Mouse (Mus musculus) embryonic facial prominence, embryonic 13.5 days (tissue): ENCODE results near the gene Aurkaip1. TPM values are rescaled to one million over a fixed set of nuclear protein-coding genes. Genes with fewer than 3 reads are reported as not detected.

Experiments
- ATAC-seq: fragments of 200-750 bp; cut with Nextera tagmentation; 2 replicates; pipeline ENCODE4 v1.8.0; 2017; ENCODE audit warnings: low read depth; ENCODE audit not compliant: insufficient number of reproducible peaks, insufficient read depth, low FRiP score, low TSS enrichment
- H3K27ac ChIP-seq: fragments of 300-500 bp; sonication (generic); 2 replicates; pipeline ENCODE4 v1.5.1; 2015; ENCODE audit warnings: moderate library complexity, mild to moderate bottlenecking, inconsistent platforms
- H3K27me3 ChIP-seq: fragments of 300-500 bp; sonication (generic); 2 replicates; pipeline ENCODE4 v1.6.1; 2015; ENCODE audit warnings: mild to moderate bottlenecking, inconsistent platforms
- H3K36me3 ChIP-seq: fragments of 300-500 bp; sonication (generic); 2 replicates; pipeline ENCODE4 v1.6.1; 2015; ENCODE audit warnings: mild to moderate bottlenecking, inconsistent platforms
- H3K4me1 ChIP-seq: fragments of 300-500 bp; sonication (generic); 2 replicates; pipeline ENCODE4 v1.6.1; 2015; ENCODE audit warnings: inconsistent platforms
- H3K4me2 ChIP-seq: fragments of 300-500 bp; sonication (generic); 2 replicates; pipeline ENCODE4 v1.6.1; 2015; ENCODE audit warnings: moderate library complexity, mild to moderate bottlenecking, inconsistent platforms
- H3K4me3 ChIP-seq: fragments of 300-500 bp; sonication (generic); 2 replicates; pipeline ENCODE4 v1.5.1; 2015; ENCODE audit warnings: mild to moderate bottlenecking, inconsistent platforms
- H3K9ac ChIP-seq: fragments of 300-500 bp; sonication (generic); 2 replicates; pipeline ENCODE4 v1.6.1; 2015; ENCODE audit warnings: mild to moderate bottlenecking, inconsistent platforms
- H3K9me3 ChIP-seq: fragments of 300-500 bp; sonication (generic); 2 replicates; pipeline ENCODE4 v1.6.1; 2016; ENCODE audit warnings: inconsistent platforms
- WGBS: fragments of 180-500 bp; shearing (Covaris S2); methylation state at CpG from one replicate; pipeline ENCODE4 v1.1.7; 2015; ENCODE audit warnings: mixed read lengths; 5-methylcytosine and 5-hydroxymethylcytosine counted together
- microRNA-seq: library from miRNA; unstranded; fragments of <30 nt; microRNA quantifications from one replicate; pipeline ENCODE4, GENCODE M21; 2016
- polyA plus RNA-seq: library from polyadenylated mRNA; unstranded; fragments of >200 nt; fragmentation: Nextera tagmentation; extraction: Ambion mirVana; gene quantifications from 2 replicates; pipeline ENCODE4 v1.2.1, GENCODE M21; 2015

The Aurkaip1 gene
- polyA plus RNA-seq, 1 experiment from 2014 or later = 150 TPM

GRCm38 (mm10) chr4:155856881-155857280 lies 25.8 kb downstream of the Aurkaip1 start:
- H3K9me3 ChIP-seq = no peaks in the 10 kb centered on the region
- H3K4me3 ChIP-seq = no peak overlapping the region
- H3K27me3 ChIP-seq = no peaks in the 10 kb centered on the region
- H3K27ac ChIP-seq = no peak overlapping the region
- WGBS = 95% methylated on average over 3 of the region's 3 CpGs
- no peak for ATAC-seq
- no peaks in the 10 kb centered on the region for H3K4me1 ChIP-seq
- H3K4me2 ChIP-seq = no peak overlapping the region
- H3K36me3 ChIP-seq = peaks cover 76% of the 10 kb centered on the region
- H3K9ac ChIP-seq = no peak overlapping the region

GRCm38 (mm10) chr4:155859318-155859717 lies 28.2 kb downstream of the Aurkaip1 start:
- Histone ChIP-seq H3K27ac (no peak overlapping the region), H3K9ac (no peak overlapping the region), H3K4me2 (no peak overlapping the region), H3K9me3 (no peaks in the 10 kb centered on the region), H3K36me3 (peaks cover 66% of the 10 kb centered on the region), H3K4me3 (no peak overlapping the region), H3K4me1 (no peaks in the 10 kb centered on the region), H3K27me3 (no peaks in the 10 kb centered on the region)
- 16% methylated on average over 13 of the region's 13 CpGs for WGBS
- ATAC-seq = peak; percentile 38; the same call in 1 of the 2 replicates

- Histone ChIP-seq H3K4me3 (no peak overlapping the region), H3K9ac (no peak overlapping the region), H3K9me3 (no peaks in the 10 kb centered on the region), H3K27me3 (no peaks in the 10 kb centered on the region), H3K4me1 (no peaks in the 10 kb centered on the region), H3K4me2 (no peak overlapping the region), H3K27ac (no peak overlapping the region), H3K36me3 (peaks cover 64% of the 10 kb centered on the region)
- 89% methylated on average over 7 of the region's 7 CpGs for WGBS
- ATAC-seq = no peak
These were observed 30.7 kb downstream of the Aurkaip1 start for GRCm38 (mm10) chr4:155861787-155862186.

GRCm38 (mm10) chr4:155863001-155863400 lies 31.9 kb downstream of the Aurkaip1 start, which contains the start of gene Tas1r3:
Tas1r3 (minus strand) TSS chr4:155863362.
- Histone ChIP-seq H3K4me3 (no peak within 1 kb of the TSS), H3K9me3 (no peaks in the 10 kb centered on the region), H3K4me2 (no peak within 1 kb of the TSS), H3K27ac (no peak within 1 kb of the TSS), H3K9ac (no peak within 1 kb of the TSS), H3K27me3 (no peaks in the 10 kb centered on the region), H3K36me3 (peaks cover 55% of the 10 kb centered on the region), H3K4me1 (peaks cover under 1% of the 10 kb centered on the region; the same call in 1 of the 2 replicates)
- ATAC-seq = no peak
- 75% methylated on average over 5 of the region's 5 CpGs for WGBS

- Histone ChIP-seq H3K27me3 (no peaks in the 10 kb centered on the region), H3K4me3 (peak overlapping the region; percentile 79), H3K36me3 (peaks cover 52% of the 10 kb centered on the region), H3K27ac (no peak overlapping the region; the same call in 1 of the 2 replicates), H3K9me3 (no peaks in the 10 kb centered on the region), H3K9ac (peak overlapping the region; percentile 79), H3K4me2 (peak overlapping the region; percentile 98), H3K4me1 (peaks cover 27% of the 10 kb centered on the region)
- 9% methylated on average over 22 of the region's 22 CpGs for WGBS
- peak; percentile 45 for ATAC-seq
These were observed 37.7 kb downstream of the Aurkaip1 start for GRCm38 (mm10) chr4:155868614-155869298.

- Histone ChIP-seq H3K36me3 (peaks cover 58% of the 10 kb centered on the region), H3K4me2 (peak within 1 kb of the TSS; percentile 98), H3K27me3 (no peaks in the 10 kb centered on the region), H3K9ac (peak within 1 kb of the TSS; percentile 79), H3K4me1 (peaks cover 27% of the 10 kb centered on the region), H3K4me3 (peak within 1 kb of the TSS; percentile 79), H3K9me3 (no peaks in the 10 kb centered on the region), H3K27ac (peak within 1 kb of the TSS; percentile 51)
- ATAC-seq = peak; percentile 88
- under 1% methylated on average over 62 of the region's 63 CpGs for WGBS
These were observed 38.4 kb downstream of the Aurkaip1 start, which contains the start of the genes Cptp and Ints11 for GRCm38 (mm10) chr4:155869317-155870033. Cptp (minus strand) TSS chr4:155869440. Ints11 (plus strand) TSS chr4:155869546.

- H3K4me3 ChIP-seq = no peak overlapping the region
- WGBS = 88% methylated on average over 7 of the region's 7 CpGs
- H3K27me3 ChIP-seq = no peaks in the 10 kb centered on the region
- H3K27ac ChIP-seq = no peak overlapping the region
- no peak for ATAC-seq
- H3K9ac ChIP-seq = no peak overlapping the region
- peaks cover 27% of the 10 kb centered on the region for H3K4me1 ChIP-seq
- H3K36me3 ChIP-seq = peaks cover 56% of the 10 kb centered on the region
- H3K9me3 ChIP-seq = no peaks in the 10 kb centered on the region
- H3K4me2 ChIP-seq = no peak overlapping the region
These were observed 40.3 kb downstream of the Aurkaip1 start for GRCm38 (mm10) chr4:155871404-155871803.

Small RNA genes lying within 50 kb of the gene (microRNA-seq; reads per million reads assigned to microRNA genes)
- not detected for gene Gm27743

Other genes with a start within 250 kb of the Aurkaip1 start
- gene Slc35e2, start 229.9 kb upstream of the Aurkaip1 start, polyA plus RNA-seq = 10.5 and 11.1 TPM in 2 replicates
- 73.9 and 76.4 TPM in 2 replicates for gene Cdk11b, start 206.4 kb upstream of the Aurkaip1 start, polyA plus RNA-seq
- not detected in 2 replicates for gene Gm10563, start 185.9 kb upstream of the Aurkaip1 start, polyA plus RNA-seq
- 24.8 and 26.1 TPM in 2 replicates for gene Mmp23, start 177.9 kb upstream of the Aurkaip1 start, polyA plus RNA-seq
- 36.1 and 36.7 TPM in 2 replicates for gene Mib2, start 162.1 kb upstream of the Aurkaip1 start, polyA plus RNA-seq
- gene Fndc10, start 136.9 kb upstream of the Aurkaip1 start, polyA plus RNA-seq = 6.5 and 8.7 TPM in 2 replicates
- gene Ssu72, start 126.5 kb upstream of the Aurkaip1 start, polyA plus RNA-seq = 136 and 142 TPM in 2 replicates
- gene Tmem240, start 96.5 kb upstream of the Aurkaip1 start, polyA plus RNA-seq = 1.2 and 1.4 TPM in 2 replicates
- 93.8 and 94.9 TPM in 2 replicates for gene Atad3a, start 70.2 kb upstream of the Aurkaip1 start, polyA plus RNA-seq
- 8.6 and 9.6 TPM in 2 replicates for gene Vwa1, start 56.6 kb upstream of the Aurkaip1 start, polyA plus RNA-seq
- 0.67 and 0.74 TPM in 2 replicates for gene Tmem88b, start 45.4 kb upstream of the Aurkaip1 start, polyA plus RNA-seq
- gene Ankrd65, start 40.8 kb upstream of the Aurkaip1 start, polyA plus RNA-seq = 0.24 TPM in 1 of 2 replicates, not detected in the other
- gene Mrpl20, start 28.4 kb upstream of the Aurkaip1 start, polyA plus RNA-seq = 195 and 229 TPM in 2 replicates
- gene Ccnl2, start 18.8 kb upstream of the Aurkaip1 start, polyA plus RNA-seq = 217 and 248 TPM in 2 replicates
- gene Mxra8, start 8.4 kb downstream of the Aurkaip1 start, polyA plus RNA-seq = 69.6 and 71.8 TPM in 2 replicates
- gene Dvl1, start 16.1 kb downstream of the Aurkaip1 start, polyA plus RNA-seq = 4.0 and 5.4 TPM in 2 replicates
- gene Tas1r3, start 32.1 kb downstream of the Aurkaip1 start, polyA plus RNA-seq = 0.55 and 0.62 TPM in 2 replicates
- 15.6 and 16.4 TPM in 2 replicates for gene Cptp, start 38.2 kb downstream of the Aurkaip1 start, polyA plus RNA-seq
- gene Ints11, start 38.3 kb downstream of the Aurkaip1 start, polyA plus RNA-seq = 70.9 and 81.0 TPM in 2 replicates
- 48.4 and 54.7 TPM in 2 replicates for gene Pusl1, start 60.5 kb downstream of the Aurkaip1 start, polyA plus RNA-seq
- 21.1 and 21.6 TPM in 2 replicates for gene Acap3, start 60.5 kb downstream of the Aurkaip1 start, polyA plus RNA-seq
- 113 and 120 TPM in 2 replicates for gene Ube2j2, start 112.6 kb downstream of the Aurkaip1 start, polyA plus RNA-seq
- 39.5 and 43.6 TPM in 2 replicates for gene C1qtnf12, start 131.0 kb downstream of the Aurkaip1 start, polyA plus RNA-seq
- gene B3galt6, start 161.4 kb downstream of the Aurkaip1 start, polyA plus RNA-seq = 16.2 and 18.4 TPM in 2 replicates
- 154 and 156 TPM in 2 replicates for gene Sdf4, start 161.6 kb downstream of the Aurkaip1 start, polyA plus RNA-seq
- 1.3 TPM in 1 of 2 replicates, not detected in the other for gene Tnfrsf4, start 182.6 kb downstream of the Aurkaip1 start, polyA plus RNA-seq
- gene Tnfrsf18, start 194.9 kb downstream of the Aurkaip1 start, polyA plus RNA-seq = 3.0 and 4.1 TPM in 2 replicates
- 2.0 and 2.7 TPM in 2 replicates for gene Ttll10, start 228.1 kb downstream of the Aurkaip1 start, polyA plus RNA-seq